Mouse (Mus musculus): ENCODE results near the gene Mroh2a. TPM values are rescaled to one million over a fixed set of nuclear protein-coding genes. Genes with fewer than 3 reads are reported as not detected.

Mroh2a gene
- polyA plus RNA-seq, 1 experiment from 2014 or later = 0.88 TPM

GRCm38 (mm10) chr1:88294650-88295049 lies 67.9 kb downstream of the Mroh2a start:
- Histone ChIP-seq H3K4me2 (replicated peaks) (no peak overlapping the region), H3K27ac (no peak overlapping the region), H3K9me3 (peaks cover 13% of the 10 kb centered on the region; the same call in 1 of the 2 replicates), H3K4me3 (replicated peaks) (no peak overlapping the region), H3K27me3 (replicated peaks) (no peaks in the 10 kb centered on the region), H3K9ac (no peak overlapping the region), H3K4me1 (replicated peaks) (no peaks in the 10 kb centered on the region), H3K36me3 (no peaks in the 10 kb centered on the region)
- 19% methylated on average over 1 of the region's 1 CpGs for WGBS
- ATAC-seq = no peak

GRCm38 (mm10) chr1:88296171-88296920 lies 69.6 kb downstream of the Mroh2a start:
- H3K9ac ChIP-seq = no peak overlapping the region
- 73% methylated on average over 4 of the region's 4 CpGs for WGBS
- H3K36me3 ChIP-seq = no peaks in the 10 kb centered on the region
- H3K4me2 ChIP-seq (replicated peaks) = no peak overlapping the region
- no peak overlapping the region for H3K27ac ChIP-seq
- no peaks in the 10 kb centered on the region for H3K4me1 ChIP-seq (replicated peaks)
- no peak for ATAC-seq
- H3K4me3 ChIP-seq (replicated peaks) = no peak overlapping the region
- no peaks in the 10 kb centered on the region for H3K27me3 ChIP-seq (replicated peaks)
- H3K9me3 ChIP-seq = peaks cover 18% of the 10 kb centered on the region; the same call in 1 of the 2 replicates

- no peaks in the 10 kb centered on the region for H3K36me3 ChIP-seq
- H3K9ac ChIP-seq = no peak overlapping the region
- H3K4me2 ChIP-seq (replicated peaks) = no peak overlapping the region
- H3K27ac ChIP-seq = no peak overlapping the region
- ATAC-seq = no peak
- WGBS = 68% methylated on average over 7 of the region's 7 CpGs
- H3K27me3 ChIP-seq (replicated peaks) = no peaks in the 10 kb centered on the region
- H3K9me3 ChIP-seq = peaks cover 14% of the 10 kb centered on the region; the same call in 1 of the 2 replicates
- no peak overlapping the region for H3K4me3 ChIP-seq (replicated peaks)
- no peaks in the 10 kb centered on the region for H3K4me1 ChIP-seq (replicated peaks)
These were observed 70.9 kb downstream of the Mroh2a start for GRCm38 (mm10) chr1:88297480-88298258.

DNA sequence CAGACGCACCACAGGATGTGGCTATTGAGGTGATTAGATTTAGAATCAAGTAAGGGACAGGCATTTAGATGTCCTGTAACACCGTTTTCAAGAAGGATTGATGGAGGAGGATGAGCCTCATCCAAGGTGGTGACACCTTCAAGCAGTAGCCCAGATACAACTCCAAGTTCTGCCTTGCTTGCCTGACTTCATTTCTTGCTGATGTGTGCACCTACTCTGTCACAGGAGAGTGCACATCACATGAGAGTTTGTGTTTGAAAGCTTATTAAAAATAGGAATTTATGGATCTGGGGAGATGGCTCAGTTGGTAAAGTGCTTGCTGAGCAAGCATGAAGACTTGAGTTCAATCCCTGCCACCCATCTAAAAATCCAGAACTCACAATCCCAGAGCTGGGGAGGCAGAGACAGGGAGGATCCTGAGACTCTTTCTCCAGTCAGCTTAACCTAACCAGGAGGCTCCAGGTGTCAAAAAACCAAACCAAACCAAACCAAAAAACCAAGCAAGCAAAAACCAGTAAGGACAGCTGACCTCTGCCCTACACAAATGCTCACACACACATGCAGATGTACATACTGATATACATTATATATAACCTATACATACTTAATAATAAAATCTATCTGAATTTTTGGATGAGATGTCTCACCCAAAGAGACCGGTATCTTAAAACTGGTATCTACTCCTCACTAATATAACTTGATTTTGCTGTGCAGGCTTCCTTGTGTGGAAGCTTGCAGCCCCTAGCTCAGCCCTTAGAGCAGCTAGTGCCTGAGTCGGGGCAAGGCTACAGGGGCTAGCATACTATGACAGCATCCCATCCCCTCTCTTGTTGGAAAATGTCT lies 72.1 kb downstream of the Mroh2a start:
- Histone ChIP-seq H3K4me1 (replicated peaks) (no peaks in the 10 kb centered on the region), H3K9me3 (peaks cover 14% of the 10 kb centered on the region; the same call in 1 of the 2 replicates), H3K36me3 (no peaks in the 10 kb centered on the region), H3K27me3 (replicated peaks) (no peaks in the 10 kb centered on the region), H3K4me2 (replicated peaks) (no peak overlapping the region), H3K27ac (no peak overlapping the region), H3K9ac (no peak overlapping the region), H3K4me3 (replicated peaks) (no peak overlapping the region)
- 65% methylated on average over 4 of the region's 4 CpGs for WGBS
- ATAC-seq = no peak

DNA sequence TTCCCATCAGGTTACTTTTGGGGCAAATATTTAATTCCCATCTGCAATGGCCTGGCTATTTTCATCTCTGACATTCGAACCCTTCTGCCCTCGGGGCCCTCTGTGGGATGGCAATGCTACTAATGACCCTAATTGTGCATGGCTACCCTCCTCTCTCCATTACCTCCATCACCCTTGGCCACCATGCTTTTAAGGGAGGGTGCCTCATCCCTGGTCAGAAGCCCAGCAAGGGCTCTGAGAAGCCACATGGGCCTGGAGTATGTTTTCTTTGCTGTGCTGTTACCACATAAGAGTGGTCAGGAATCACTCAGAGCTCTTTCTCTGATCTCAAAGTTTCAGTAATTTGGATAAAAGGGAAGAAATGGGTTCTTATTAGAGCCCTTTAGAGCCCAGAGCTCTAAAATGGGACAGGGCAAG lies 72.8 kb downstream of the Mroh2a start:
- H3K9ac ChIP-seq = no peak overlapping the region
- H3K27me3 ChIP-seq (replicated peaks) = no peaks in the 10 kb centered on the region
- H3K27ac ChIP-seq = no peak overlapping the region
- H3K4me3 ChIP-seq (replicated peaks) = no peak overlapping the region
- 81% methylated on average over 2 of the region's 2 CpGs for WGBS
- H3K4me2 ChIP-seq (replicated peaks) = no peak overlapping the region
- peaks cover 14% of the 10 kb centered on the region; the same call in 1 of the 2 replicates for H3K9me3 ChIP-seq
- no peak for ATAC-seq
- no peaks in the 10 kb centered on the region for H3K4me1 ChIP-seq (replicated peaks)
- no peaks in the 10 kb centered on the region for H3K36me3 ChIP-seq

GRCm38 (mm10) chr1:88300301-88301050 lies 73.7 kb downstream of the Mroh2a start:
- H3K4me2 ChIP-seq (replicated peaks) = no peak overlapping the region
- peak; percentile 4; the same call in 1 of the 2 replicates for ATAC-seq
- no peak overlapping the region for H3K27ac ChIP-seq
- H3K4me3 ChIP-seq (replicated peaks) = no peak overlapping the region
- peaks cover 14% of the 10 kb centered on the region; the same call in 1 of the 2 replicates for H3K9me3 ChIP-seq
- no peaks in the 10 kb centered on the region for H3K4me1 ChIP-seq (replicated peaks)
- no peaks in the 10 kb centered on the region for H3K27me3 ChIP-seq (replicated peaks)
- no peaks in the 10 kb centered on the region for H3K36me3 ChIP-seq
- 42% methylated on average over 5 of the region's 5 CpGs for WGBS
- no peak overlapping the region for H3K9ac ChIP-seq

DNA sequence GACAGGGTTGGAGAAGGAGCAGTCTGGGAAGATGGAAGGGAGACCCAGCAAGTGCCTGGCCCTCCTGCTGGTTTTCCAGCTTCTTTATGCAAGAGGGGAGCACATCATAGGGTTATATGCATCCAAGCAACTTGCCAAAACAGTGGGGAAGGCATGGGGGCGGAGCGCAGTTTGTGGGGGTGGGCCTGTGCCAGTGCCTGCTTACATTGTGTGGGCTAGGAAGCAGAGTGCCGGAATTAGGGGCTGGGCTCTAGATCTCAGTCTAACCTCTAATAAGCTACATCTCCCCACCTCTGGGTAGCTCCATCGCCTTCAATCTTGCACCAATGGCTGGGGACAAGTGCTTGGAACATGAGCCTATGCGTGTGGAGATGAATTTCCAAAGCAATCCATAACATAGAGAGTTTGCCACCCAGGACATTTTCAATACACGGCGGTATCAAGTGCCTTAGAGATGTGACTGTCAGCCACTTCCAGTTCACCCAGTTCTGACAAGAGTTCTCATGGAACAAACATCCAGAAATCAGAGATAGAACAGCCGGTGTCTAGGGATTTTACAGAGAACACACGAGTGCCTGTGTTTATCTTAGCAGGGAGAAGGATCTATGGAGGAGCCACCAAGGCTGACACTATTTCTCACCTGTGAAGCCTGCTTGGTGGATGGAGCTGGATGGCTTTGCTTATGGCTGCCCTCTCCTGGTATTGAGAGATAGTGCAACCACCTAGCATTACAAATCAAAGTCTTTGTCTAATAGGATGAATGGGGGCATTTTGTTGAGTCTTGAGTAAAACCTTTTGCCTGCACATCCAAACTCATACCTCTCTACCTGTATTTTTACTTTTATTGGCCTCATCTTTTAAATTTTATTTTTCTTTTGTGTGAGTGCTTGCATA lies 74.6 kb downstream of the Mroh2a start:
- no peaks in the 10 kb centered on the region for H3K27me3 ChIP-seq (replicated peaks)
- WGBS = 65% methylated on average over 9 of the region's 9 CpGs
- H3K27ac ChIP-seq = no peak overlapping the region
- peaks cover 11% of the 10 kb centered on the region; the same call in 1 of the 2 replicates for H3K9me3 ChIP-seq
- H3K4me2 ChIP-seq (replicated peaks) = no peak overlapping the region
- no peak overlapping the region for H3K4me3 ChIP-seq (replicated peaks)
- H3K9ac ChIP-seq = no peak overlapping the region
- no peaks in the 10 kb centered on the region for H3K36me3 ChIP-seq
- ATAC-seq = peak; percentile 34
- no peaks in the 10 kb centered on the region for H3K4me1 ChIP-seq (replicated peaks)

DNA sequence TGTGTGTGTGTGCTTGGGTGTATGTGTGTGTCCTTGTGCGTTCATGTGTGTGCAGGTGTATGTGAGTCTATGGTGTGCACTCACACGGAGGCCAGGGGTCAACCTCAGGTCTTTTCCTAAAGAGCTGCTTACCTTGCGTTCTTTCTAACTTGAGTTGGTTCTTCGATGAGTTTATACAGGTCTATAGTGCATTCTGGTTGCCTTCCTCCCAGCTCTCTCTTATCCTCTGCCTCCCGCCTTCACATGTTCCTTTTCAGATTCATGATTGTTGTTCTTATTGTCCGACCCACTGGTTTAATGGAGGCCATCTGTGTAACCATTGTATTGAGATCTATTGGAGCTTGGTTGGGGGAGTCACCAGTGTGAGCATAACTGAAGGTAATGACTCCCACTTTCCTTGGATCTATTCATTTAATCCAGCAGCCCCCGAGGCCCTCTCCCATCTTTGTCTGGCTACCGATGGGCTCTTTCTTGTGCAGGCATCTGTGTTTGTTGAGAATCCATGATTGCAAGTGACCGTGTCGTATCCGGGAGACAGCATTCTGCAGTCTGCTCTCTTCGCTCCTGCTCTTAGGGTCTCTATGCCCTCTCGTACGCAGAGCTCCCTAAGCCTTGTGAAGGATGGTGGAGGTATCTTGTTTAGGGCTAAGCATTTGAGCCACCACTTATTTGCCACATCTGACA lies 75.4 kb downstream of the Mroh2a start:
- H3K9me3 ChIP-seq = 0 out of 2 replicates have a peak, but pooled peaks cover 11% of the 10 kb centered on the region
- WGBS = 66% methylated on average over 14 of the region's 14 CpGs
- 0 out of 2 replicates have a peak, but pooled peaks have one; percentile 19 for ATAC-seq

DNA sequence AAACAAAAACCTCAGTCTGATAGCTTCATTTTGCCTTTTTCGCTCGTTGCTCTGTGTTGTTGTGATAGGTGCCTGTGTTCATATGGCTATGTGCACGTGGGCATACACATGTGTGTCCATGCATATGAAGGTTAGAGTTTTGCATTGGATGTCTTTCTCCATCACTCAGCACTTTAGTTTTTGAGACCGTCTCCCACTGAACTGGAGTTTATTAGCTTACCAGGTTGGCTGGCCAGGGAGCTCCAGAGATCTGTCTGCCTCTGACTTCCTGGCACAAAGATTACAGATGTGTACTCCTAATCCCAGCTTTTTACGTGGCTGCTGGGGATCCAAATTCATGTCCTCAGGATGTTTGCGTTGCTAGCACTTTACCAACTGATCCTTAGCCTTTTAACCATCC lies 77.0 kb downstream of the Mroh2a start:
- no peak for ATAC-seq
- 66% methylated on average over 6 of the region's 6 CpGs for WGBS
- Histone ChIP-seq H3K4me3 (replicated peaks) (no peak overlapping the region), H3K27ac (no peak overlapping the region), H3K4me1 (replicated peaks) (no peaks in the 10 kb centered on the region), H3K27me3 (replicated peaks) (no peaks in the 10 kb centered on the region), H3K36me3 (no peaks in the 10 kb centered on the region), H3K9ac (no peak overlapping the region), H3K9me3 (0 out of 2 replicates have a peak, but pooled peaks cover 14% of the 10 kb centered on the region), H3K4me2 (replicated peaks) (no peak overlapping the region)

More for the DNA sequence above, 75.4 kb downstream of the Mroh2a start:
- Histone ChIP-seq H3K4me2 (replicated peaks) (no peak overlapping the region), H3K4me1 (replicated peaks) (no peaks in the 10 kb centered on the region), H3K9ac (no peak overlapping the region), H3K4me3 (replicated peaks) (no peak overlapping the region), H3K27ac (no peak overlapping the region), H3K36me3 (no peaks in the 10 kb centered on the region), H3K27me3 (replicated peaks) (no peaks in the 10 kb centered on the region)

GRCm38 (mm10) chr1:88304261-88304985 lies 77.6 kb downstream of the Mroh2a start:
- no peaks in the 10 kb centered on the region for H3K27me3 ChIP-seq (replicated peaks)
- no peaks in the 10 kb centered on the region for H3K4me1 ChIP-seq (replicated peaks)
- no peaks in the 10 kb centered on the region for H3K36me3 ChIP-seq
- no peak overlapping the region for H3K4me2 ChIP-seq (replicated peaks)
- no peak overlapping the region for H3K9ac ChIP-seq
- WGBS = 60% methylated on average over 8 of the region's 8 CpGs
- ATAC-seq = no peak
- H3K27ac ChIP-seq = no peak overlapping the region
- 0 out of 2 replicates have a peak, but pooled peaks cover 11% of the 10 kb centered on the region for H3K9me3 ChIP-seq
- H3K4me3 ChIP-seq (replicated peaks) = no peak overlapping the region
